Mouse (Mus musculus) right cerebral cortex, postnatal 4 days (tissue): ENCODE data around the gene Vtn.

Source experiments
- DNase-seq: peaks from one replicate; pipeline ENCODE4 v3.0.0-alpha.2; 2022

Vtn gene

DNA sequence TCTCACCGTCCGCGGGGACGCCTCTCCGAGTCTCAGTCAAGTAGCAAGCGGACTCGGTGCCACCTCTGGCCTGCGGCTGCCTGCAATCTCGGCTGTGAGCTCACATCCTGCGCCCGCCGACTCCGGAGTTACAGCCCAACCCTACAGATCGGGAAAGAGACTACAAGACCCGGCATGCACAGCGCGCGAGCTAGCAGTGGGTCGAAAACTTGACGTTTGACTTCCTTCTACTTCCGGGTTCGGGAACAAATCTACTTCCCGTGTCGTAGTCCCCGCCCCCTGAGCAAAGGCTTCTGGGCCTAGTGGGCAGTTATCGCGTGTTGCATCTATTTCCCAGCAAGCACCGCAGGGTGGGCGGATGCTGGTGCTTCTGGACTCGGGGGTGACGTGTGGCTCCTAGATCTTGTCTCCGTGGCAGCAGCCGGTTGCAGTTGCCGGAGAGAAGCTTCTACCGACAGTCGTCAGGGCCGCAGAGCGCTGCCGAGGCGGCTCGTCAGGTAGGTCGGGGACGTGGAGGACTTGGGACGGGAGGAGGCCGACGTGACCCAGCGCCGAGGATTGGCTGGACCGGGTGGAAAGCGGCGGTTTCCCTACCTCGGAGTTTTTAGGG is 37.3 kb downstream of the Vtn start, which contains the start of the genes Tnfaip1 and Ift20:
Gene Tnfaip1, minus strand, starts transcription at position 253 of the 610 bp plus-strand sequence.
Gene Ift20, plus strand, starts transcription at position 282 of the 610 bp plus-strand sequence.
- DNase-seq: peak; percentile 92

DNA sequence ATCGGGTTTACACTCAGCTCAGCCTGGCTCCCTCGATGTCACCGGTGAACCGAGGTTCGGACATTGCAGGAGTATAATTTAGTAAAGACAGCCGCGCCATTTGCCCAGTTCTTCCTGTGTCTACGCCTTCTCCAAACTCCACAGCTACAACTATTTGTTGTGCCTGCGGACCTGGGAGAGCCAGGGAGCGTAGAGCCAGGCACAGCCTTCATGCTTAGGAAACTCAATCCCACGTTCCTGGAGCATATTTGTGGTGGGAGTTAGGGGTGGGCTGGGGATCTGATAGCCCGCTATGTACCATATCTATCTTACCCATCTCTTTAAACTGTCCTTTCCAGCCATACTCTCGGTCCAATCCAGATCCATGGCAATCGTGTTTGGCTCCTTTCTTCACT is 37.8 kb downstream of the Vtn start:
- no peak for DNase-seq

GRCm38 (mm10) chr11:78540358-78540757 is 41.5 kb downstream of the Vtn start:
- no peak for DNase-seq

DNA sequence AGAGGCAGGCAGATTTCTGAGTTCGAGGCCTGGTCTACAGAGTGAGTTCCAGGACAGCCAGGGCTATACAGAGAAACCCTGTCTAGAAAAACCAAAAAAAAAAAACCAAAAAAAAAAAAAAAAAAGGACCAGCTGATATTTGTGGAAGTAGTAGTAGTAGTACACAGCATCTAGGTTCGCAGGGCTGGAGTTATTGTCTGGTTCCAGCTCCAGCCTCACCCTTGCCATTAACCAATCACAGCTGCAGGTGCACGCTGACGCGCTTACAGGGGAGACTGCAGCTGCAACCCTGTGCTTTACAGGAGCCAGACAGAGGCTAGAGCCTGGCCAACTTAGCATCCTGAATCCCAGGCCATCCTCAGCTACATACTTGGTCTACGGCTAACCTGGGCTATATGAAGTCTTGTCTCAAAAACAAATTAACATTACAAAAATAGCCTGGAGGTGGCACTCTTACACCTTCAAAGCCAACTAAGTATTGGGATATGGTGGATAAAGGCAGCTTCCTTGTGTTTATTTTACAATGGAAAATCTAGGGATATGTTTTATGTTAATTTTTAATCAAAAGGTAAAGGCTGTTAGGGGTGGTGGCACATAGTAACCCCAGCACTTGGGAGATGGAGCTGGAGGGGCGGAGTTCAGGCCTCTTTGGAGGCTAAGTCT is 45.7 kb downstream of the Vtn start:
- no peak for DNase-seq

GRCm38 (mm10) chr11:78545181-78545580 is 46.3 kb downstream of the Vtn start:
- DNase-seq: no peak

DNA sequence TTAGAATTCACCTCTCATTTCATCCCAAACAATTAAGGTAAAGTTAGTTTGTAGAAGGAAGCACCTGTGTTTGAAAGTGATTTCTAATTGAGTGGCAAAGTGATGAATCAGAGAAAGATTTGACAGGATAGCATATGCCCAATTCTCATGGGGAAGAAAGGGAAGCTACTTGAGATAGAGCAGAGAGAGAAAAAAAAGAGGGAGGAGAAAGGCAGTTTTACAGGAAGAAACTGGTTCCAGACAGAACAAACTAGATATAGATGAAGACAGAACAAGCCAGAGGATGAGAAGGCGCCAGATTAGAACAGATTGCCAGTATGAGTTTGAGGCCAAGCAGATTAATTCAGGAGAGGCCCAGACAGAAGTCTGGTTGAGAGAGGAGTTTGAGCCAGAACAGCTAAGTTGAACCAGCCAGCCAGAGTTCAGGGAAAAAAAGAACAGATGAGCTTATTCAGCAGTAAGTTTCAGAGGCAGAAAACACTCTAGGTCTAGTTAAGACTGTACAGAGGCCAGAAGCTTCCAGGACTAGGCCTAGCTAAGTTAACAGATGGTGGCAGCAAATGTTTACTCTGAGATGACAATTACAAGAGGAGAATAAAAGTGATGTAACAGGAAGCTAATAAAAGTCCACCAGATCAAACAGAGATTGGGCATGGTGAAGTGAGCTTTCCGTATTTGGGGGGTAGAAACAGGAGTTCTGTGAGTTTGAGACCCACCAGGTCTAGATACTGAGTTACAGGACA is 49.0 kb downstream of the Vtn start:
- DNase-seq: no peak

DNA sequence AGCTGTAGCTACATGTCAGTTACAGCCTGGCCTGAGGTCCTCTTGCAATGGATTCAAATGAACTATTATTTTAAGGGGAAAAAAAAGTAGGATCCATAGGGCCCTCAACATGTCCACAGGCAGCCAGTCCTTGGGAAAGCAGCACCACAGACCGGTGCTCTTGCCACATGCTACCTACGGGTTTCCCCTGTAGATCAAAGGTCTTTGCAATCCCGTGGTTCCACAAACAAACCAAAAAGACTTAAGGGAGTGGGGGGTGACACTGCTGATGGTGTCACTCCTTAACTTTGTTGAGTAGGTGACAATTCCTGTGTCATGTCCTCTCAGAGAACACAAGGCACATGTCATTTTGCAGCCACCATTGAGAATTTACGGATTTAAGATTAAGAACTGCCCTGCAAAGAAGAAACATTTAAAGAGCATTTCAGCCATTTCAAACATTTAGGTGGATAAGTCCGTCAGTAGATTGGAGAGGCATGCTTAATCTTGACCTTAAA is 50.6 kb downstream of the Vtn start:
- DNase-seq: no peak

DNA sequence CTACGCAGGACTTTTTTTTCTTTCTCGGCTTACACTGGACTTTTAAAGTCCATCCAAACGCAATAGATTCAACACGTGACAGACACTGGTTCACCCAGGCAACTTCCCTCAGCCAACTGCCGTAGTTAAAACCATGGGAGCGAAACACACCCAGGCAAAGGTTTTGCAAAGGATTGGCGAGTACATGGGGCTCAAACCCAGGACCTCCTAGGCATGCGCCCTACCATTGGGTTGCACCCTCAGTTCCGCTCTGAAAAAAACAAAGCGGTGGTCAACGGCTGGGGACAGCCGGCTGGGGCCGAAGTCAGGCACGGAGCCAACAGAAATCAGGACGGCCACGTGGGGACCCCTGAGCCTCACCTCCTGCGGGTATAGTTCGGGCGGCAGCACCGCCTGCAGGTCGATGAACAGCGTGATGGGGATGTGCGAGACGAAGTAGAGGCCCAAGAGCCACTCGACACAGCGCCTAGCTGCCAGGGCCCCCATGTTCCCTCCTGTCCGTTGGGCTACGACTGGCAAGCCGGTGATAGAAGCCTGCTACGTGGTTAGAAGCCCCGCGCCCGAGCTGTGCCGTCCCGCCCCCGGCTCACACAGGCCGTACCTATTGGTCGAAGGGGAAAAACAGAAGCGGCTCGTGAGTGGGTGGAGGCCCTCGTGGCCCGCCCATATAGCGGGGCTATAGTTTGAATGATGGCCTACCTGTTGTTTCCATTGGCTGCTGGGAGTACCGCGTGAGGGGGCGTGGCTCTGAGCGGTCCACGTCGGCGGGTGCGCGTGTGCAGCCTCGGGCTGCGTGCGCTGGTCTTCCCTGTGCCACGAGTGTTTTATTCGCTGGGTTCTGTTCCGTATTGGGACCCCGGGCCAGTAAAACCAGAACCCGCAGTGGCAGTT is 51.5 kb downstream of the Vtn start, which contains the start of gene Tmem97:
Gene Tmem97, minus strand, starts transcription at position 610 of the 891 bp plus-strand sequence.
- DNase-seq: peak; percentile 92

GRCm38 (mm10) chr11:78551059-78551398 is 52.1 kb downstream of the Vtn start:
- no peak for DNase-seq
